In the genomic region with DNA sequence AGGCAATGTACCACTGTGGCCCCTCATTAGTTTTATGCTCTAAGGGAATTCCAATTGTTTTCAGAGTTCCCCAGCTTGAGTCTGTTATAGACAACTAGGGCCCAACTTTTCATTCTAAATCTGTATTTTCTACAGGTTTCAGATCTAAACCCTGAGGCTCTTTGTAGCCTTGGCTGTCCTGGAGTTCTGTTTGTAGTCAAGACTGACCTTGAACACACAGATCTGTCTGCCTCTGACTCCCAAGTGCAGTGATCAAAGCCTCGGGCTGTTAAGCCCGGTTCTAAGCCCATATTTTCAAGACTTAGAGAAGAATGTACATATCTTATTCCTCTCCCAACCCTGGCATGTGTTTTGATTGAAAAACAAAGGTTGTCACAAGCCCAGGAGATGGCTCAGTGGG, we compare ENCODE assay signal across 10 mouse cellular contexts. TPM values are rescaled to one million over a fixed set of nuclear protein-coding genes. Genes with fewer than 3 reads are reported as not detected.
A peak's percentile ranks its signal among the peaks of the same experiment; 100 is the strongest.
DNase-seq lines count a peak whose midpoint lies in the region; ATAC-seq and TF ChIP-seq lines count a peak whose summit lies in the region.
"Had no signal": no experiment of that assay in that cellular context is flagged by ENCODE, and none has a peak within 500 bp of the region (broad histone marks: within the 10 kb centered on the region; RNA-seq: fewer than 3 reads in every experiment).

No protein-coding gene starts in this region.

- TF ChIP-seq CTCF in intestine, postnatal 0 days (IDR thresholded peaks at IDR 0.05; ENCODE audit: low read depth), result no peak
- TF ChIP-seq CTCF in hindbrain, postnatal 0 days (IDR thresholded peaks at IDR 0.05; ENCODE audit: low read depth), result no peak

- no peaks in the 10 kb centered on the region for H3K9me3 ChIP-seq in intestine, postnatal 0 days (ENCODE audit: control insufficient read depth)
- H3K9me3 ChIP-seq in intestine, embryonic 16.5 days (ENCODE audit: control insufficient read depth, low read length), result no peaks in the 10 kb centered on the region
- no peaks in the 10 kb centered on the region; the same call in 1 of the 2 replicates for H3K9me3 ChIP-seq in midbrain, embryonic 11.5 days (ENCODE audit: control insufficient read depth, low read length)
- H3K9me3 ChIP-seq in midbrain, embryonic 16.5 days (replicated peaks; ENCODE audit: control insufficient read depth, low read length, poor library complexity, severe bottlenecking), result no peaks in the 10 kb centered on the region
- H3K9me3 ChIP-seq in hindbrain, postnatal 0 days (ENCODE audit: low read length), result no peaks in the 10 kb centered on the region
- no peaks in the 10 kb centered on the region for H3K9me3 ChIP-seq in neural tube, embryonic 15.5 days (replicated peaks)

- ATAC-seq in intestine, postnatal 0 days, result no peak
- ATAC-seq in intestine, embryonic 16.5 days, result no peak
- ATAC-seq in midbrain, embryonic 11.5 days (ENCODE audit: low FRiP score), result no peak
- ATAC-seq in midbrain, embryonic 16.5 days, result no peak
- no peak for ATAC-seq in hindbrain, postnatal 0 days
- no peak for ATAC-seq in neural tube, embryonic 15.5 days (ENCODE audit: low FRiP score)

- WGBS in intestine, postnatal 0 days, result 66% methylated on average over 2 of the region's 2 CpGs
- 74% methylated on average over 2 of the region's 2 CpGs for WGBS in intestine, embryonic 16.5 days
- 83% methylated on average over 2 of the region's 2 CpGs for WGBS in midbrain, embryonic 11.5 days
- 59% methylated on average over 2 of the region's 2 CpGs for WGBS in midbrain, embryonic 16.5 days
- WGBS in hindbrain, postnatal 0 days, result 91% methylated on average over 2 of the region's 2 CpGs
- WGBS in neural tube, embryonic 15.5 days, result 95% methylated on average over 2 of the region's 2 CpGs

- peak; percentile 81 for DNase-seq in midbrain, embryonic 11.5 days (ENCODE audit: low spot score, missing footprints)
- DNase-seq in hindbrain, postnatal 0 days (ENCODE audit: low spot score), result no peak
- DNase-seq in frontal cortex, postnatal 36 days (ENCODE audit: low spot score in 2 of 2), result no peak
- no peak for DNase-seq in adrenal gland, adult 18-20 months (ENCODE audit: low spot score in 2 of 2)
- DNase-seq: cerebellum, postnatal 10 days had no signal

- no peak overlapping the region for H3K9ac ChIP-seq in intestine, postnatal 0 days (ENCODE audit: low read depth, low read length)
- H3K9ac ChIP-seq in intestine, embryonic 16.5 days (ENCODE audit: low read depth, low read length), result no peak overlapping the region
- no peak overlapping the region for H3K9ac ChIP-seq in midbrain, embryonic 11.5 days (ENCODE audit: low read length)
- H3K9ac ChIP-seq in midbrain, embryonic 16.5 days (ENCODE audit: low read depth, low read length), result no peak overlapping the region
- H3K9ac ChIP-seq in hindbrain, postnatal 0 days (replicated peaks; ENCODE audit: low read length), result no peak overlapping the region
- no peak overlapping the region for H3K9ac ChIP-seq in neural tube, embryonic 15.5 days (replicated peaks)

- 0 out of 2 replicates have a peak overlapping the region, but pooled peaks have one; percentile 99 for H3K4me2 ChIP-seq in intestine, postnatal 0 days (replicated peaks; ENCODE audit: low read depth)
- no peak overlapping the region for H3K4me2 ChIP-seq in intestine, embryonic 16.5 days (ENCODE audit: low read depth, low read length)
- peak overlapping the region; percentile 11; the same call in 1 of the 2 replicates for H3K4me2 ChIP-seq in midbrain, embryonic 11.5 days
- no peak overlapping the region for H3K4me2 ChIP-seq in midbrain, embryonic 16.5 days (ENCODE audit: low read length)
- peak overlapping the region; percentile 90 for H3K4me2 ChIP-seq in hindbrain, postnatal 0 days (ENCODE audit: low read depth, low read length)
- H3K4me2 ChIP-seq in neural tube, embryonic 15.5 days, result peak overlapping the region; percentile 82

- H3K4me1 ChIP-seq in intestine, postnatal 0 days (replicated peaks; ENCODE audit: control insufficient read depth, insufficient read depth, low read length), result no peaks in the 10 kb centered on the region
- H3K4me1 ChIP-seq in intestine, embryonic 16.5 days (ENCODE audit: control insufficient read depth, insufficient read depth, low read length), result peaks cover 9% of the 10 kb centered on the region
- peaks cover 9% of the 10 kb centered on the region for H3K4me1 ChIP-seq in midbrain, embryonic 11.5 days (ENCODE audit: control insufficient read depth, insufficient read depth, low read length)
- peaks cover 15% of the 10 kb centered on the region for H3K4me1 ChIP-seq in midbrain, embryonic 16.5 days (ENCODE audit: control insufficient read depth, insufficient read depth, low read length)
- H3K4me1 ChIP-seq in hindbrain, postnatal 0 days (ENCODE audit: insufficient read depth, low read length), result 0 out of 2 replicates have a peak, but pooled peaks cover 3% of the 10 kb centered on the region
- peaks cover 18% of the 10 kb centered on the region for H3K4me1 ChIP-seq in neural tube, embryonic 15.5 days

- no peaks in the 10 kb centered on the region for H3K27me3 ChIP-seq in intestine, postnatal 0 days (replicated peaks; ENCODE audit: control insufficient read depth, insufficient read depth, low read length)
- H3K27me3 ChIP-seq in intestine, embryonic 16.5 days (replicated peaks; ENCODE audit: control insufficient read depth, insufficient read depth, low read length), result no peaks in the 10 kb centered on the region
- H3K27me3 ChIP-seq in midbrain, embryonic 11.5 days (ENCODE audit: control insufficient read depth, insufficient read depth, low read length), result no peaks in the 10 kb centered on the region
- no peaks in the 10 kb centered on the region for H3K27me3 ChIP-seq in midbrain, embryonic 16.5 days (ENCODE audit: control insufficient read depth, insufficient read depth, low read depth, low read length)
- H3K27me3 ChIP-seq in hindbrain, postnatal 0 days (ENCODE audit: insufficient read depth, low read length), result no peaks in the 10 kb centered on the region
- H3K27me3 ChIP-seq in neural tube, embryonic 15.5 days (replicated peaks), result no peaks in the 10 kb centered on the region

- no peak overlapping the region for H3K4me3 ChIP-seq in intestine, postnatal 0 days (ENCODE audit: low read depth, low read length)
- no peak overlapping the region for H3K4me3 ChIP-seq in intestine, embryonic 16.5 days (ENCODE audit: low read length)
- no peak overlapping the region for H3K4me3 ChIP-seq in midbrain, embryonic 11.5 days (ENCODE audit: low read depth, low read length)
- H3K4me3 ChIP-seq in midbrain, embryonic 16.5 days (ENCODE audit: low read depth, low read length), result no peak overlapping the region
- no peak overlapping the region for H3K4me3 ChIP-seq in hindbrain, postnatal 0 days (ENCODE audit: low read length)
- 0 out of 2 replicates have a peak overlapping the region, but pooled peaks have one; percentile 65 for H3K4me3 ChIP-seq in neural tube, embryonic 15.5 days (replicated peaks)

- H3K27ac ChIP-seq in intestine, postnatal 0 days (ENCODE audit: low read depth, low read length), result no peak overlapping the region
- H3K27ac ChIP-seq in intestine, embryonic 16.5 days (ENCODE audit: low read length), result no peak overlapping the region
- no peak overlapping the region for H3K27ac ChIP-seq in midbrain, embryonic 11.5 days (ENCODE audit: low read depth, low read length)
- no peak overlapping the region for H3K27ac ChIP-seq in midbrain, embryonic 16.5 days (ENCODE audit: low read length)
- H3K27ac ChIP-seq in hindbrain, postnatal 0 days, result no peak overlapping the region
- no peak overlapping the region for H3K27ac ChIP-seq in neural tube, embryonic 15.5 days (replicated peaks)

- no peaks in the 10 kb centered on the region; the same call in 1 of the 2 replicates for H3K36me3 ChIP-seq in intestine, postnatal 0 days (ENCODE audit: control insufficient read depth, insufficient read depth)
- H3K36me3 ChIP-seq in intestine, embryonic 16.5 days (ENCODE audit: control insufficient read depth, insufficient read depth, low read length), result no peaks in the 10 kb centered on the region
- no peaks in the 10 kb centered on the region for H3K36me3 ChIP-seq in midbrain, embryonic 11.5 days (ENCODE audit: control insufficient read depth, insufficient read depth, low read length)
- H3K36me3 ChIP-seq in midbrain, embryonic 16.5 days (ENCODE audit: control insufficient read depth, insufficient read depth, low read length), result peaks cover 3% of the 10 kb centered on the region; the same call in 1 of the 2 replicates
- no peaks in the 10 kb centered on the region for H3K36me3 ChIP-seq in hindbrain, postnatal 0 days (ENCODE audit: insufficient read depth, low read length)
- H3K36me3 ChIP-seq in neural tube, embryonic 15.5 days, result peaks cover 10% of the 10 kb centered on the region
- H3K36me3 ChIP-seq: G1E had no signal

RNA-seq across cellular contexts. Expression of a gene that starts 1.7 kb away (rescaled TPM):
- 5.1 and 5.7 TPM in 2 replicates for polyA plus RNA-seq in intestine, postnatal 0 days (2015; fragmentation: Nextera tagmentation; extraction: Ambion mirVana)
- 7.6 and 8.6 TPM in 2 replicates for polyA plus RNA-seq in intestine, embryonic 16.5 days (2015; fragmentation: Nextera tagmentation; extraction: Ambion mirVana)
- 17.6 and 18.9 TPM in 2 replicates for polyA plus RNA-seq in midbrain, embryonic 11.5 days (2014; fragmentation: Nextera tagmentation; extraction: Ambion mirVana)
- 22.7 and 25.3 TPM in 2 replicates for polyA plus RNA-seq in midbrain, embryonic 16.5 days (2015; fragmentation: Nextera tagmentation; extraction: Ambion mirVana)
- 28.6 and 37.4 TPM in 2 replicates for total RNA-seq in hindbrain, postnatal 0 days (2014; rRNA removed)
- polyA plus RNA-seq in hindbrain, postnatal 0 days (2015; fragmentation: Nextera tagmentation; extraction: Ambion mirVana), result 18.6 and 19.3 TPM in 2 replicates
- polyA plus RNA-seq in neural tube, embryonic 15.5 days (2015; fragmentation: Nextera tagmentation; extraction: Ambion mirVana), result 17.3 and 19.2 TPM in 2 replicates
- total RNA-seq in adrenal gland, adult 18-20 months (2021), result 10 to 100 TPM; 65.1 to 78.0 TPM

Comparison
In these comparisons a context has a peak if more than half of its experiments do, and no peak if none do; other contexts are left out.
1. H3K4me2 ChIP-seq: peak in intestine, postnatal 0 days (single experiment), midbrain, embryonic 11.5 days (single experiment), hindbrain, postnatal 0 days (single experiment) and neural tube, embryonic 15.5 days (single experiment); none in intestine, embryonic 16.5 days (single experiment) and midbrain, embryonic 16.5 days (single experiment).